Mouse (Mus musculus) C2C12 (cell line): ENCODE results near the gene Tubg2.

Experiments
- CEBPB ChIP-seq: IDR thresholded peaks from one replicate; pipeline ENCODE4 v1.6.1; 2011; ENCODE audit warnings: low read depth, mild to moderate bottlenecking, control low read depth, moderate library complexity
- CTCF ChIP-seq: IDR thresholded peaks from one replicate; pipeline ENCODE4 v1.5.1; 2011; ENCODE audit not compliant: control insufficient read depth, insufficient read depth, insufficient read length
- MAX ChIP-seq: IDR thresholded peaks from one replicate; pipeline ENCODE4 v1.6.1; 2011; ENCODE audit warnings: mild to moderate bottlenecking, control low read depth
- MYOG ChIP-seq: IDR thresholded peaks from one replicate; pipeline ENCODE4 v1.6.1; 2011; ENCODE audit not compliant: control insufficient read depth, insufficient read length; ENCODE audit errors: extremely low read depth
- USF1 ChIP-seq: IDR thresholded peaks from one replicate; pipeline ENCODE4 v1.6.1; 2011; ENCODE audit warnings: low read depth, mild to moderate bottlenecking, control low read depth, moderate library complexity

DNA sequence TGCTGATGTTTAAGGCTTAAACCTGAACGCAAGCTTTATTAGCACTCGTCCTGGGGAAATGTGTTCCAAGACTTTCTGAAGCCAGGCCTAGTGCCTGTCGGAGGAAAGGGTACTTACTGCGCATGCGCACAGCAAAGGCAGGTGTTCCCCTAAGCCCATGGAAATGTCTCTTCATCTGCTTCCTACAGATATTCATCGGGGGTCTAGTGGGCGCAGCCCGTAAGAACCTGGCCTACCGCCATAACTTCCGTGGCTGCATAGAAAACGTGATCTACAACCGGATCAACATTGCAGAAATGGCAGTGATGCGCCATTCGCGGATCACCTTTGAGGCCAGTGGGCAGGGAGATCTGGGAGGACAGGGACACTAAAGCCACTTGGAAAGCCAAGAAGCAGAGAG lies 23.6 kb downstream of the Tubg2 start:
- TF ChIP-seq MAX (no peak), USF1 (no peak), CTCF (no peak), MYOG (no peak), CEBPB (no peak)
